Mouse (Mus musculus) midbrain, postnatal 0 days (tissue): Measurements from ENCODE around the gene Dlx3. TPM values are rescaled to one million over a fixed set of nuclear protein-coding genes. Genes with fewer than 3 reads are reported as not detected.

Experiments used
- ATAC-seq: fragments of 200-750 bp; cut with Nextera tagmentation; 2 replicates; pipeline ENCODE4 v1.8.0; 2017; ENCODE audit warnings: moderate number of reproducible peaks, mild to moderate bottlenecking, moderate TSS enrichment, moderate library complexity; ENCODE audit not compliant: low FRiP score
- DNase-seq: peaks from one replicate; pipeline ENCODE4 v3.0.0-alpha.2; 2015; ENCODE audit warnings: low spot score
- H3K27ac ChIP-seq: fragments of 300-500 bp; sonication (generic); 2 replicates; pipeline ENCODE4 v1.5.1; 2014; ENCODE audit warnings: low read depth, mild to moderate bottlenecking, low read length, mixed read lengths
- H3K27me3 ChIP-seq: fragments of 300-500 bp; sonication (generic); 2 replicates; pipeline ENCODE4 v1.6.1; 2014; ENCODE audit warnings: low read length, control low read depth, mixed read lengths; ENCODE audit not compliant: insufficient read depth
- H3K36me3 ChIP-seq: fragments of 300-500 bp; sonication (generic); 2 replicates; pipeline ENCODE4 v1.6.1; 2014; ENCODE audit warnings: low read length, control low read depth, mixed read lengths; ENCODE audit not compliant: insufficient read depth
- H3K4me1 ChIP-seq: fragments of 300-500 bp; sonication (generic); 2 replicates; pipeline ENCODE4 v1.6.1; 2014; ENCODE audit warnings: mild to moderate bottlenecking, control low read depth, antibody characterized with exemption, low read length, mixed read lengths; ENCODE audit not compliant: insufficient read depth
- H3K4me2 ChIP-seq: fragments of 300-500 bp; sonication (generic); 2 replicates; pipeline ENCODE4 v1.6.1; 2014; ENCODE audit warnings: low read depth, mild to moderate bottlenecking, low read length, mixed read lengths; ENCODE audit not compliant: poor library complexity, severe bottlenecking
- H3K4me3 ChIP-seq: fragments of 300-500 bp; sonication (generic); 2 replicates; pipeline ENCODE4 v1.5.1; 2014; ENCODE audit warnings: low read depth, mild to moderate bottlenecking, low read length, moderate library complexity
- H3K9ac ChIP-seq: fragments of 300-500 bp; sonication (generic); replicated peaks from 2 replicates; pipeline ENCODE4 v1.6.1; 2014; ENCODE audit warnings: mild to moderate bottlenecking, low read length, moderate library complexity, mixed read lengths; ENCODE audit not compliant: poor library complexity, severe bottlenecking
- H3K9me3 ChIP-seq: fragments of 300-500 bp; sonication (generic); 2 replicates; pipeline ENCODE4 v1.6.1; 2016; ENCODE audit warnings: low read length, control low read depth
- CTCF ChIP-seq: IDR thresholded peaks from 2 replicates; pipeline ENCODE4 v1.5.1; 2016; ENCODE audit warnings: antibody characterized with exemption, mild to moderate bottlenecking
- WGBS: fragments of 180-500 bp; shearing (Covaris S2); extraction: QIAGEN DNeasy Blood & Tissue Kit; methylation state at CpG from one replicate; pipeline ENCODE4 v1.1.7; 2014; 5-methylcytosine and 5-hydroxymethylcytosine counted together
- polyA plus RNA-seq: library from polyadenylated mRNA; unstranded; fragments of >200 nt; fragmentation: Nextera tagmentation; extraction: Ambion mirVana; gene quantifications from 2 replicates; pipeline ENCODE4 v1.2.1, GENCODE M21; 2015
- total RNA-seq: library from RNA; depleted of rRNA; stranded (reverse); fragments of >200 nt; gene quantifications from 2 replicates; pipeline ENCODE4 v1.2.3, GENCODE M21; 2014

The Dlx3 gene
- total and polyA plus RNA-seq, 2 experiments from 2014 or later, result 0.33 TPM; not detected in 1

GRCm38 (mm10) chr11:95101071-95101788 is 18.7 kb upstream of the Dlx3 start:
- Histone ChIP-seq H3K27me3 (no peaks in the 10 kb centered on the region), H3K36me3 (no peaks in the 10 kb centered on the region), H3K4me3 (no peak overlapping the region), H3K4me1 (no peaks in the 10 kb centered on the region), H3K27ac (no peak overlapping the region), H3K9me3 (no peaks in the 10 kb centered on the region), H3K9ac (no peak overlapping the region), H3K4me2 (no peak overlapping the region)
- TF ChIP-seq CTCF, result no peak
- WGBS, result 23% methylated on average over 16 of the region's 16 CpGs
- DNase-seq, result no peak
- ATAC-seq, result no peak

- WGBS, result 89% methylated on average over 19 of the region's 19 CpGs
- ATAC-seq (no peak), DNase-seq (peak; percentile 55)
- H3K4me3 ChIP-seq, result no peak overlapping the region
- no peak overlapping the region for H3K4me2 ChIP-seq
- no peaks in the 10 kb centered on the region for H3K36me3 ChIP-seq
- no peak for TF ChIP-seq CTCF
- no peaks in the 10 kb centered on the region for H3K4me1 ChIP-seq
- no peak overlapping the region for H3K27ac ChIP-seq
- H3K9me3 ChIP-seq, result no peaks in the 10 kb centered on the region
- no peaks in the 10 kb centered on the region for H3K27me3 ChIP-seq
- H3K9ac ChIP-seq, result no peak overlapping the region
Observed at GRCm38 (mm10) chr11:95102161-95102904, 17.6 kb upstream of the Dlx3 start.

DNA sequence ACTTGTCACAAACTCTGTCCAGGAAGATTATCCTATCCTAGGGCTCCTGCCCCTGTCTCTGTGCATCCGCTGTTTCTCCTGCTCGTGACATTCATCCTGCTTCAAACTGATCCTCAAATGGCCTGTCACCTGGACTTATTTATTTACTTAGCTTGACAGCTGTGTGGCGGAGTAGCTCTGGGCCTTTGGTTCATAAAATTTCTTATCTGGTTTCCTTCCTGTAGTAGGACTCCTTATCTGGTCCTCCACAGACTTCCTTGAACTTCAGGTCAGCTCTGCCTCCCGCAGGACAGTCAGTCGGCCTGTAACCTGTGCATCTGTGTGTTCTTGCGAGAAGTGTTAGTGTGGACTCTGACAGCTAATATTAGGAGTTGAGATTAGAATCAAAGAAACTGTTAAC is 15.7 kb upstream of the Dlx3 start:
- Histone ChIP-seq H3K4me2 (no peak overlapping the region), H3K27me3 (no peaks in the 10 kb centered on the region), H3K4me1 (no peaks in the 10 kb centered on the region), H3K9ac (no peak overlapping the region), H3K9me3 (no peaks in the 10 kb centered on the region), H3K27ac (no peak overlapping the region), H3K4me3 (no peak overlapping the region), H3K36me3 (no peaks in the 10 kb centered on the region)
- WGBS, result 72% methylated on average over 6 of the region's 6 CpGs
- ATAC-seq (no peak), DNase-seq (no peak)
- no peak for TF ChIP-seq CTCF

GRCm38 (mm10) chr11:95105274-95105874 is 14.5 kb upstream of the Dlx3 start:
- Histone ChIP-seq H3K4me2 (peak overlapping the region; percentile 37; the same call in 1 of the 2 replicates), H3K4me1 (no peaks in the 10 kb centered on the region), H3K36me3 (no peaks in the 10 kb centered on the region), H3K9ac (no peak overlapping the region), H3K27me3 (no peaks in the 10 kb centered on the region), H3K4me3 (no peak overlapping the region), H3K27ac (no peak overlapping the region), H3K9me3 (no peaks in the 10 kb centered on the region)
- WGBS, result 3% methylated on average over 23 of the region's 25 CpGs
- ATAC-seq, result no peak
- TF ChIP-seq CTCF, result no peak
- DNase-seq, result no peak

DNA sequence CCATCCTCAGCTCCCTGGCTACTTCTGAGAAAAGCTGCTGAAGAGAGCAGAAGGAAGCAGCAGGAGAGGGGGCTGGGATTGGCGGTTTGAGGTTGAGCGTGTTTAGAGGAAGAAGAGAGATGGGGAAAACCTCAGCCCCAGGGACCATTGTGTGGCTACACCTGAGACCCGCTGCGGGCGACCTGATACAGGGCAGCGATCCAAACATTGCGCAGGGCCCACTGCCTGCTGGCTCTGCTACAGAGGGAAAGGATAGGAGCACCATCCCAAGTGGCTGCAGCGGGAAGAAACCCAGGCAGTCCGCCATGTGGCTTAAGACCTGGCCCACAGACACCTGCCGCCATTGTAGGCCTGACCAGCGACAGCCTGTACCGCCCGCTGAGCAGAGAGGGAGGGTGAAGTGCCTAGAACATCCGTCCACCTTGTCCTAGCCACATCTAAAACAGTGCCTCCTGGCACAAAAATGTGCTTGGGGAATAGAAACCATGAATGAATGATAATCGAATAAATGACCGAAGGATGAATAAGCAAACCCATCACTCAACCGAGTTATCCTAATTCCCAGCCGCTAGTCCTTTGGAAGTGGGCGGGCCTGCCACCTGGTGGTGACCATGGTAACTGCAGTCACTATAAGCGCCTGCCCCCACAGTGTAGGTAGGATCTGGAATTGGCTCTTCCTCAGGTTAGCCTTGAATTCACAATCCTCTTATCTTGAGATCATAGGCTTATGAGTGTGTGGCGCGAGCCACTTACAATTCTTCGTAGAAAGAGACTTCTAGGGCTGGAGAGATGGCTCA is 13.3 kb upstream of the Dlx3 start:
- peak; percentile 98 for TF ChIP-seq CTCF
- Histone ChIP-seq H3K9me3 (no peaks in the 10 kb centered on the region), H3K27ac (no peak overlapping the region), H3K9ac (no peak overlapping the region), H3K36me3 (no peaks in the 10 kb centered on the region), H3K4me2 (no peak overlapping the region), H3K4me1 (no peaks in the 10 kb centered on the region), H3K4me3 (no peak overlapping the region), H3K27me3 (no peaks in the 10 kb centered on the region)
- ATAC-seq (peak; percentile 79), DNase-seq (peak; percentile 91)
- WGBS, result 30% methylated on average over 23 of the region's 23 CpGs
